Mouse (Mus musculus) MEL (cell line): ENCODE measurements around the gene Oaz1.

Experiments used
- CTCF ChIP-seq, 3 experiments: IDR thresholded peaks in 2 of 3; conservative IDR thresholded peaks in 1 of 3; 2 replicates each; pipeline ENCODE4 v1.5.1; 2011 to 2012; ENCODE audit warnings: low read length in 3 of 3, low read depth in 2 of 3, mild to moderate bottlenecking in 2 of 3, improper control_type of control experiment in 1 of 3, inconsistent platforms in 1 of 3, mixed read lengths in 1 of 3, moderate library complexity in 1 of 3; ENCODE audit not compliant: control insufficient read depth in 1 of 3, insufficient read depth in 1 of 3, poor library complexity in 1 of 3, severe bottlenecking in 1 of 3
- TBP ChIP-seq: IDR thresholded peaks from 2 replicates; pipeline ENCODE4 v1.8.0; 2011; ENCODE audit warnings: low read depth, low read length, improper control_type of control experiment

DNA sequence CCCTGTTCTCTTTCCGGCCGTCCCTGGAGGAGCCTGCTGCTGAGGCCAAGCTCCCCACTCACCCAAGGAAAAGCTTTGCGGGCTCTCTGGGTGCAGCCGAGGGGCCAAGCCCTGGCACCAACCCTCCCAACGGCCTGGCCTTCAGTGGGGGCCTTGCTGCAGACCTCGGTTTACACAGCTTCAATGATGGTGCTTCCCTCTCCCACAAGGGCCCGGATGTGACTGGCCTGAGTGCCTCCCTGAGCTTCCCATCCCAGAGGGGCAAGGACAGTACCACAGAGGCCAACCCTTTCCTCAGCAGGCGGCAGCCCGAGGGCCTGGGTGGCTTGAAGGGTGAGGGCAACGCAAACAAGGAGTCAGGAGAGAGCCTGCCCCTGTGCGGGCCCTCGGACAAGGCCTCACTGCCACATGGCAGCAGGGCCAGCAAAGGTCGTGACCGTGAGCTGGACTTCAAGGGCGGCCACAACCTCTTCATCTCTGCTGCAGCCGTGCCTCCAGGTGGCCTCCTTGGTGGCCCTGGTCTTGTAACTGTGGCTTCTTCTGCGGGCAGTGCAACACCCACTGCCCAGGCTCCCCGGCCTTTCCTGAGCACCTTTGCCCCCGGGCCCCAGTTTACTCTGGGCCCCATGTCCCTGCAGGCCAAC lies 35.6 kb upstream of the Oaz1 start:
- TF ChIP-seq CTCF (IDR thresholded peaks at IDR 0.05 in 2 of 3, conservative IDR thresholded peaks at IDR 0.05 in 1 of 3; ENCODE audit: control insufficient read depth in 1 of 3, insufficient read depth in 1 of 3, low read depth in 2 of 3, low read length in 3 of 3, poor library complexity in 1 of 3, severe bottlenecking in 1 of 3) = no peak
- TF ChIP-seq TBP = no peak
